Mouse (Mus musculus) G1E (cell line): ENCODE results near the gene Defb47.

Source experiments
- CTCF ChIP-seq: IDR thresholded peaks from 2 replicates; pipeline ENCODE4 v1.5.1; 2012; ENCODE audit warnings: low read depth, low read length, inconsistent platforms, mixed read lengths
- GATA1 ChIP-seq: IDR thresholded peaks from 2 replicates; pipeline ENCODE4 v1.6.1; 2012; ENCODE audit warnings: borderline replicate concordance, low read length, inconsistent platforms, mixed read lengths
- POLR2AphosphoS5 ChIP-seq: IDR thresholded peaks from 2 replicates; pipeline ENCODE4 v1.6.1; 2012; ENCODE audit warnings: low read depth, low read length, inconsistent platforms; ENCODE audit not compliant: insufficient replicate concordance
- TAL1 ChIP-seq: conservative IDR thresholded peaks from 2 replicates; pipeline ENCODE4 v1.6.1; 2012; ENCODE audit warnings: low read depth, low read length, inconsistent platforms, mixed read lengths

DNA sequence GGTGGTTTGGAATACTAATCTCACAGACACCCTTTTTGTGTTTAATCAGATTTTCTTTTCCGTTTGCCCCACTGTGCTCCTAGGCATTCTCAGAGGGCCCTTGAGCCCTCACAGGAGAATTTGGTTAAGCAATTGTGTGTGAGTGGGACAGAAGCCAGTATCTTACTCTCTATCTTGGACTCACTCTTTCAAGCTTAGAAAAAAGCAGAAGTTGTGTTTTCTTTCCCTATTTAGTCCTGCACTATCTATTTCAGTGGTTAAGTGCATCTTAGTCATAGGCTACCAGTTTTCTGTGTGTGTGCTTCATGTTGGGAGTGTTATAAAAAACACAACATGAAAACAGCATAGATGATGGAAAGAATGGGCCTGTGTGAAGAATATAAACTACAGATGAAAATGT is 18.1 kb upstream of the Defb47 start:
- TF ChIP-seq CTCF (no peak), GATA1 (no peak), TAL1 (no peak), POLR2AphosphoS5 (no peak)
